Mouse (Mus musculus): ENCODE results near the gene Ces1h. TPM values are rescaled to one million over a fixed set of nuclear protein-coding genes. Genes with fewer than 3 reads are reported as not detected.

The Ces1h gene
- polyA plus RNA-seq, 1 experiment from 2014 or later, result not detected

GRCm38 (mm10) chr8:93317031-93317430, 62.5 kb downstream of the Ces1h start:
- TF ChIP-seq CTCF (IDR thresholded peaks at IDR 0.05; ENCODE audit: low read depth), result no peak
- no peaks in the 10 kb centered on the region for H3K9me3 ChIP-seq (replicated peaks; ENCODE audit: low read length)
- DNase-seq (ENCODE audit: low spot score) (no peak), ATAC-seq (replicated peaks; ENCODE audit: low FRiP score, low read depth) (no peak)
- no peak overlapping the region for H3K4me3 ChIP-seq (replicated peaks; ENCODE audit: low read depth, low read length)
- no peaks in the 10 kb centered on the region for H3K36me3 ChIP-seq (ENCODE audit: insufficient read depth, low read length)
- no peak overlapping the region for H3K27ac ChIP-seq
- H3K9ac ChIP-seq (ENCODE audit: low read depth, low read length), result no peak overlapping the region
- WGBS, result 83% methylated on average over 2 of the region's 2 CpGs
- H3K4me1 ChIP-seq (replicated peaks; ENCODE audit: insufficient read depth, low read length), result no peaks in the 10 kb centered on the region
- no peaks in the 10 kb centered on the region for H3K27me3 ChIP-seq (ENCODE audit: insufficient read depth, low read length)
- H3K4me2 ChIP-seq (ENCODE audit: low read length), result no peak overlapping the region

GRCm38 (mm10) chr8:93315557-93315956, 64.0 kb downstream of the Ces1h start:
- no peaks in the 10 kb centered on the region for H3K9me3 ChIP-seq (replicated peaks; ENCODE audit: low read length)
- no peak for TF ChIP-seq CTCF (IDR thresholded peaks at IDR 0.05; ENCODE audit: low read depth)
- DNase-seq (ENCODE audit: low spot score) (no peak), ATAC-seq (replicated peaks; ENCODE audit: low FRiP score, low read depth) (no peak)
- H3K27ac ChIP-seq, result no peak overlapping the region
- no peak overlapping the region for H3K4me3 ChIP-seq (replicated peaks; ENCODE audit: low read depth, low read length)
- no peaks in the 10 kb centered on the region for H3K27me3 ChIP-seq (ENCODE audit: insufficient read depth, low read length)
- WGBS, result 72% methylated on average over 2 of the region's 2 CpGs
- H3K36me3 ChIP-seq (ENCODE audit: insufficient read depth, low read length), result no peaks in the 10 kb centered on the region
- no peak overlapping the region for H3K9ac ChIP-seq (ENCODE audit: low read depth, low read length)
- no peaks in the 10 kb centered on the region for H3K4me1 ChIP-seq (replicated peaks; ENCODE audit: insufficient read depth, low read length)
- no peak overlapping the region for H3K4me2 ChIP-seq (ENCODE audit: low read length)

Other genes with a start within 250 kb of the Ces1h start
- gene Ces1c, start 248.4 kb downstream of the Ces1h start, polyA plus RNA-seq (2015; fragmentation: Nextera tagmentation; extraction: Ambion mirVana), result 0.07 and 0.14 TPM in 2 replicates
- 0.91 and 1.9 TPM in 2 replicates for gene Ces1d, start 181.9 kb downstream of the Ces1h start, polyA plus RNA-seq (2015; fragmentation: Nextera tagmentation; extraction: Ambion mirVana)
- 2.6 and 2.7 TPM in 2 replicates for gene Ces1e, start 150.1 kb downstream of the Ces1h start, polyA plus RNA-seq (2015; fragmentation: Nextera tagmentation; extraction: Ambion mirVana)
- 1.7 and 2.4 TPM in 2 replicates for gene Ces1f, start 100.0 kb downstream of the Ces1h start, polyA plus RNA-seq (2015; fragmentation: Nextera tagmentation; extraction: Ambion mirVana)
- gene Ces1g, start 42.4 kb downstream of the Ces1h start, polyA plus RNA-seq (2015; fragmentation: Nextera tagmentation; extraction: Ambion mirVana), result 0.08 and 0.13 TPM in 2 replicates
- 0.43 and 0.61 TPM in 2 replicates for gene Ces5a, start 156.1 kb upstream of the Ces1h start, polyA plus RNA-seq (2015; fragmentation: Nextera tagmentation; extraction: Ambion mirVana)

Data from kidney, postnatal 0 days (tissue).